Mouse (Mus musculus): Measurements from ENCODE around the gene Gm17364.
A peak's percentile ranks its signal among the peaks of the same experiment; 100 is the strongest.
"Not testable (repeated sequence)": the region's sequence is repeated elsewhere in the genome, so short reads cannot be mapped to it uniquely, and the experiment has no call there.

Gm17364 gene

GRCm38 (mm10) chr13:41251667-41252066 lies 22.1 kb downstream of the Gm17364 start:
- DNase-seq (ENCODE audit: low read depth), result no peak

- DNase-seq (ENCODE audit: low read depth), result not testable (repeated sequence)
Measured at GRCm38 (mm10) chr13:41251232-41251631, 22.5 kb downstream of the Gm17364 start.

GRCm38 (mm10) chr13:41250318-41250981 lies 23.3 kb downstream of the Gm17364 start:
- peak; percentile 51 for DNase-seq (ENCODE audit: low read depth)

- peak; percentile 97 for DNase-seq (ENCODE audit: low read depth)
Measured at GRCm38 (mm10) chr13:41249538-41250317, 24.0 kb downstream of the Gm17364 start, which contains the start of gene Smim13. Gene Smim13, plus strand, starts transcription at chr13:41249844.

- no peak for DNase-seq (ENCODE audit: low read depth)
Measured at GRCm38 (mm10) chr13:41248751-41249520, 24.8 kb downstream of the Gm17364 start.

GRCm38 (mm10) chr13:41244306-41244830 lies 29.4 kb downstream of the Gm17364 start:
- DNase-seq (ENCODE audit: low read depth), result no peak

GRCm38 (mm10) chr13:41241557-41241956 lies 32.2 kb downstream of the Gm17364 start:
- DNase-seq (ENCODE audit: low read depth), result no peak

GRCm38 (mm10) chr13:41238805-41239130 lies 35.0 kb downstream of the Gm17364 start:
- DNase-seq (ENCODE audit: low read depth), result peak; percentile 85

- DNase-seq (ENCODE audit: low read depth), result no peak
Measured at GRCm38 (mm10) chr13:41238035-41238804, 35.6 kb downstream of the Gm17364 start.

- no peak for DNase-seq (ENCODE audit: low read depth)
Measured at GRCm38 (mm10) chr13:41235845-41236741, 37.7 kb downstream of the Gm17364 start.

- DNase-seq (ENCODE audit: low read depth), result no peak
Measured at GRCm38 (mm10) chr13:41235181-41235580, 38.6 kb downstream of the Gm17364 start.

- no peak for DNase-seq (ENCODE audit: low read depth)
Measured at GRCm38 (mm10) chr13:41233241-41233640, 40.5 kb downstream of the Gm17364 start.

GRCm38 (mm10) chr13:41232209-41232608 lies 41.6 kb downstream of the Gm17364 start:
- DNase-seq (ENCODE audit: low read depth), result no peak

GRCm38 (mm10) chr13:41231389-41231983 lies 42.3 kb downstream of the Gm17364 start:
- DNase-seq (ENCODE audit: low read depth), result no peak

GRCm38 (mm10) chr13:41230256-41230655 lies 43.5 kb downstream of the Gm17364 start:
- DNase-seq (ENCODE audit: low read depth), result no peak

- no peak for DNase-seq (ENCODE audit: low read depth)
Measured at GRCm38 (mm10) chr13:41228060-41228459, 45.7 kb downstream of the Gm17364 start.

- no peak for DNase-seq (ENCODE audit: low read depth)
Measured at GRCm38 (mm10) chr13:41226513-41226912, 47.3 kb downstream of the Gm17364 start.

Measured in induced T-regulatory cell, adult 2 months (primary cell).